Mouse (Mus musculus) ES-E14 (cell line): ENCODE data around the gene Nxpe3. TPM values are rescaled to one million over a fixed set of nuclear protein-coding genes. Genes with fewer than 3 reads are reported as not detected.

Experiments
- DNase-seq: peaks from one replicate; pipeline ENCODE4 v3.0.0-alpha.2; 2013; ENCODE audit warnings: low read depth, low spot score
- H3K27ac ChIP-seq: 2 replicates; pipeline ENCODE4 v1.5.1; 2012; ENCODE audit warnings: low read depth, mild to moderate bottlenecking, low read length, moderate library complexity, mixed read lengths; ENCODE audit not compliant: poor library complexity, insufficient read depth, severe bottlenecking
- H3K36me3 ChIP-seq: 2 replicates; pipeline ENCODE4 v1.6.1; 2012; ENCODE audit warnings: mild to moderate bottlenecking, low read length, moderate library complexity, mixed read lengths; ENCODE audit not compliant: control insufficient read depth, poor library complexity, insufficient read depth, severe bottlenecking
- H3K4me1 ChIP-seq, 2 experiments: fragments of 150-350 bp in 1 of 2; sonication (generic) in 1 of 2; 2 replicates each; pipeline ENCODE4 v1.6.1; 2012; ENCODE audit warnings: low read length in 2 of 2, mild to moderate bottlenecking in 1 of 2, mixed read lengths in 1 of 2; ENCODE audit not compliant: control insufficient read depth in 2 of 2, insufficient read depth in 2 of 2, poor library complexity in 1 of 2
- H3K4me3 ChIP-seq, 2 experiments: fragments of 150-350 bp in 1 of 2; sonication (generic) in 1 of 2; 2 replicates each; pipeline ENCODE4 v1.5.1; 2012; ENCODE audit warnings: low read length in 2 of 2, low read depth in 1 of 2, mild to moderate bottlenecking in 1 of 2, mixed read lengths in 1 of 2; ENCODE audit not compliant: insufficient read depth in 1 of 2, poor library complexity in 1 of 2, severe bottlenecking in 1 of 2
- H3K9ac ChIP-seq: 2 replicates; pipeline ENCODE4 v1.6.1; 2012; ENCODE audit warnings: low read depth, mild to moderate bottlenecking, low read length, mixed read lengths; ENCODE audit not compliant: poor library complexity, insufficient read depth, severe bottlenecking
- H3K9me3 ChIP-seq: fragments of 150-350 bp; sonication (generic); 2 replicates; pipeline ENCODE4 v1.6.1; 2012; ENCODE audit warnings: low read depth, mild to moderate bottlenecking, low read length; ENCODE audit not compliant: control insufficient read depth, insufficient read depth
- CHD2 ChIP-seq: IDR thresholded peaks from 2 replicates; pipeline ENCODE4 v1.6.1; 2014; ENCODE audit warnings: mild to moderate bottlenecking, low read depth, low read length, inconsistent platforms
- HCFC1 ChIP-seq: IDR thresholded peaks from 2 replicates; pipeline ENCODE4 v1.6.1; 2012; ENCODE audit warnings: low read length, inconsistent platforms, borderline replicate concordance; ENCODE audit not compliant: insufficient read depth
- MAFK ChIP-seq: IDR thresholded peaks from 2 replicates; pipeline ENCODE4 v1.6.1; 2014; ENCODE audit warnings: mild to moderate bottlenecking, low read depth, low read length, inconsistent platforms; ENCODE audit not compliant: insufficient read depth
- ZC3H11A ChIP-seq: IDR thresholded peaks from 2 replicates; pipeline ENCODE4 v1.6.1; 2012; ENCODE audit warnings: low read depth, mild to moderate bottlenecking, inconsistent platforms, low read length, borderline replicate concordance
- ZNF384 ChIP-seq: IDR thresholded peaks from 2 replicates; pipeline ENCODE4 v1.6.1; 2012; ENCODE audit warnings: low read depth, low read length, inconsistent platforms
- in situ Hi-C, 2 experiments: fragments of 600-800 bp; cut with MboI; formaldehyde crosslinking; loops; one replicate each; pipeline ENCODE4 v1.15.1; 2025; ENCODE audit warnings: low sequenced_read_pairs in 2 of 2, inconsistent platforms in 1 of 2; ENCODE audit not compliant: unreplicated experiment in 2 of 2
- total RNA-seq: library from RNA; depleted of rRNA; stranded (reverse); fragments of 300-350 nt; gene quantifications from 2 replicates; pipeline ENCODE4 v1.2.3, GENCODE M21; 2012

The Nxpe3 gene
- total RNA-seq, 1 experiment: 1.7 TPM

DNA sequence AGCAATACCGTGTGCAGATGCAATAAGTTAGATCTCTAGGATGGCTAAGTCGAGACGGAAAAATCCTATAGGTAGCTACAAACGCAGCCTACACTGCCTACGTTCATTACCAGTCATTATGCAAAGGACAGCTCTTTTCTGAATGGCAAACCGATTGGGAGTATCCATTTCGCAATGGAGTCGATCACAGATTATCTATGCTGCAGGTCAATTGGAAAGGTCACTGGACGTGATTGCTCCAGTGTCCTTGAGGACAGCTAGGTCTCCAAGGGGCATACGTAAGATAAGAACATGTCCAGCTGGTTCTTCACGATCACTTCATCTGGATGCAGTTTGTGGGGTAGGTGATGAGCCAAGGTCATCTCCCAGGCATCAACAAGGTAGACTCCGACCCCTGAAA, 51.2 kb downstream of the Nxpe3 start:
- Histone ChIP-seq H3K27ac (no peak overlapping the region), H3K4me1 (peaks cover 0 to 4% of the 10 kb centered on the region in 2 experiments; a peak in 1 of 4 replicates), H3K4me3 (no peak overlapping the region), H3K36me3 (no peaks in the 10 kb centered on the region), H3K9me3 (no peaks in the 10 kb centered on the region), H3K9ac (no peak overlapping the region)
- in situ Hi-C loops: no loop called here
- TF ChIP-seq ZC3H11A (no peak), CHD2 (no peak), MAFK (no peak), ZNF384 (no peak), HCFC1 (no peak)
- DNase-seq: no peak

DNA sequence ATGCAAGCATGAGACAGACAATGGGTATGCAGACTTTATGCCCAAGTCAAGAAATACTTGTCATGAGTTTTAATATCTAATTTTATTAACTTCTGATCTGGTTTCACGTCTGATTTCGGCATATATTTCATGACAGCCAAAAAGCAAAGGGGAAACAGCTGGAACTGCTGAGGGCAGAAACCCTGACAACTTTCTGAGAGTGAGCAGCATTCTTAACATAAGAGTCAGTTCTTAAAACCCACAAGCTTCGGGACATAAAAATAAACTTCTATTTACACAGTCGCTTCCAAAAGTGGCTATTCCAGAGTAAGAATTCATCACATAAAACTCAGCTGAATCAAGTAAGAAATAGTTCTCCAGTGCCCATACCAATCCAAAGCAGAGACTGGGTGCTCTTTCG, 52.0 kb downstream of the Nxpe3 start:
- Histone ChIP-seq H3K9me3 (no peaks in the 10 kb centered on the region), H3K4me3 (no peak overlapping the region), H3K36me3 (no peaks in the 10 kb centered on the region), H3K4me1 (peaks cover 0 to 2% of the 10 kb centered on the region in 2 experiments; a peak in 1 of 4 replicates), H3K27ac (no peak overlapping the region), H3K9ac (no peak overlapping the region)
- in situ Hi-C loops: no loop called here
- DNase-seq: no peak
- no peak for TF ChIP-seq HCFC1
- no peak for TF ChIP-seq ZNF384
- no peak for TF ChIP-seq MAFK
- no peak for TF ChIP-seq ZC3H11A
- TF ChIP-seq CHD2: no peak

DNA sequence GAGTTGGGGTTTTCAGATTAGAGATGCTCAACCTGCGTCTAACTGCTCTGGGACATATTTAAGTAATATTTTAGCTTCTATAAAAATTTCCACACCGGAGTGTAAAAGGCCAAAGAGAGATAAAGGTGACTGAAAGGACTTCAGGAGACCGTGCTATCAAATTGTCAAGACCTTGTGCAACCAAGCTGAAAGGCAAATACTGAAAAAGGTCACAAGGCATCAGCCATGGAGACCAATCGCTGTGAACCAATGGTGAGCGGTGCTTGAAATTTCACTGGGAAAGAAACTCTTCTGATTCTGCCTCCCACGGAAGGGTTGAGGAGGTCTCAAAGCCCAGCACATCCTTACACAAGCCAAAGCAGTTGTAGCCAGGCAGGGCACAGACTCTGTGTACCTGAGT, 53.6 kb downstream of the Nxpe3 start:
- no peak overlapping the region for H3K4me3 ChIP-seq
- DNase-seq: no peak
- no peak overlapping the region for H3K9ac ChIP-seq
- no peaks in the 10 kb centered on the region for H3K36me3 ChIP-seq
- peaks cover 0 to 2% of the 10 kb centered on the region in 2 experiments; a peak in 1 of 4 replicates for H3K4me1 ChIP-seq
- TF ChIP-seq ZC3H11A (no peak), MAFK (no peak), CHD2 (no peak), HCFC1 (no peak), ZNF384 (no peak)
- H3K27ac ChIP-seq: no peak overlapping the region
- in situ Hi-C loops: no loop called here
- H3K9me3 ChIP-seq: no peaks in the 10 kb centered on the region

DNA sequence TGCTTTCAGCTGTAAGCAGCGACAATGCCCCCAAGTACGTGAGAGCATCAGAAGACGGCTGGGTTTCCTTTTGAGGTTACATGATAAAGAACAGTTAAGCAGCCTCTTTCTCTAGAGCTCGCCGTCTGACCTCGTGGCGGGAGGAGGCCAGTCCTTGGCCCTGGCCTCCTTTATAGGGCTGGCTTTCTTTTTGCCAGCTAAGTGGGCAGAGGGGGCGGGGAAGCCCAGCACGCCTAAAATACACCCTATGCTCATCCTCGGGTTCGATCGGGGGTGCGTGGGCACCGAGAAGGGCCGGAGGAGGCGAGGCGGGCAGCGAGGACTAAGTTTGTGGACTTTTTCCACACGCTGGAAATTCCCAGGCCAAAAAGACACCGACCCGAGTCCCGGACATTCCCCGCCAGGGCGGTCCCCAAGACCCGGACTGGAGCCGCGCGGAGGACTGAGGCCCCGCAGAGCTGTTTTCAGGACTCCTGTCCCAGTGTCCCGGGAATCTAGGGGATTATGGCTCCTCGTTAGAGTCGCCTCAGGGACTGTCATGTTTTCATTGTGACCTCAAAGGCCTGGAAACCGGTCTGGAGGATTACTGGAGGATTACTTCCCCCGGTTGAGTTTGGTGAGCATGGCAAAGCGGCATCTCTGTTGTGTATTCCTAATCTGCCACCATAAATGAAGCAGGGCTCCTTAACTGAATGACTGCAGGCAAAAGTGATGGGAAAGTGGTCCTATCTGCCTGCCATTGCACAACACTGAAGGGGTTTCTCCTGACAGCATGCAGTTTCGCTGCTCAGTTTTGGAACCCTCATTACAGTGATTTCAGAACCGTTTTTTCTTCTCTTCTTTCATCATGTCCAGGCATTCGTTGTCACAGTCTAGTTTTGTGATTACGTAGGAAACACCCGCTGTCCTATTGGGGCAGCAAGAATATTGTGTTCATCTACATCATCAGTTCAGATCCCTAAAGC, 56.3 kb downstream of the Nxpe3 start, which contains the start of gene Nfkbiz:
Gene Nfkbiz (minus strand): TSS at position 390 of the 965 bp plus-strand sequence.
- Histone ChIP-seq H3K4me1 (peaks cover 0 to 2% of the 10 kb centered on the region in 2 experiments; a peak in 1 of 4 replicates), H3K9ac (peak within 1 kb of the TSS; percentile 78), H3K4me3 (peak within 1 kb of the TSS; percentile 62), H3K36me3 (no peaks in the 10 kb centered on the region), H3K9me3 (no peaks in the 10 kb centered on the region), H3K27ac (no peak within 1 kb of the TSS)
- TF ChIP-seq MAFK: no peak
- no peak for TF ChIP-seq ZNF384
- TF ChIP-seq ZC3H11A: no peak
- no peak for TF ChIP-seq HCFC1
- TF ChIP-seq CHD2: no peak
- in situ Hi-C loops: no loop called here
- peak; percentile 54 for DNase-seq
